Mouse (Mus musculus) CH12.LX (cell line): ENCODE data around the gene Vegfd. TPM values are rescaled to one million over a fixed set of nuclear protein-coding genes. Genes with fewer than 3 reads are reported as not detected.

ENCODE experiments used
- DNase-seq: peaks from one replicate; pipeline ENCODE4 v3.0.0-alpha.2; 2013; ENCODE audit errors: extremely low read depth
- H3K27ac ChIP-seq: 2 replicates; pipeline ENCODE4 v1.5.1; 2012; ENCODE audit warnings: low read depth, mild to moderate bottlenecking, control low read depth, moderate library complexity; ENCODE audit not compliant: insufficient read depth
- H3K27me3 ChIP-seq: replicated peaks from 2 replicates; pipeline ENCODE3; 2012; ENCODE audit warnings: inconsistent platforms
- H3K36me3 ChIP-seq, 2 experiments: replicated peaks in 1 of 2; 2 replicates each; pipeline versions ENCODE3 to v1.6.1; 2012; ENCODE audit warnings: inconsistent platforms in 1 of 2, low read length in 1 of 2, mild to moderate bottlenecking in 1 of 2, mixed read lengths in 1 of 2, moderate library complexity in 1 of 2; ENCODE audit not compliant: control insufficient read depth in 1 of 2, insufficient read depth in 1 of 2
- H3K4me1 ChIP-seq, 2 experiments: 2 replicates each; pipeline ENCODE4 v1.6.1; 2012; ENCODE audit warnings: inconsistent platforms in 1 of 2, moderate library complexity in 1 of 2; ENCODE audit not compliant: insufficient read depth in 2 of 2, control insufficient read depth in 1 of 2
- H3K4me2 ChIP-seq: 2 replicates; pipeline ENCODE4 v1.6.1; 2012; ENCODE audit warnings: low read depth, mild to moderate bottlenecking, control low read depth; ENCODE audit not compliant: poor library complexity, insufficient read depth, severe bottlenecking
- H3K4me3 ChIP-seq, 3 experiments: fragments of 150-350 bp in 1 of 3; sonication (generic) in 1 of 3; replicated peaks in 1 of 3; 2 replicates each; pipeline versions ENCODE3 to v1.5.1; 2011 to 2012; ENCODE audit warnings: low read depth in 2 of 3, low read length in 2 of 3, mild to moderate bottlenecking in 2 of 3, moderate library complexity in 2 of 3, control low read depth in 1 of 3, improper control_type of control experiment in 1 of 3, inconsistent platforms in 1 of 3, mixed read lengths in 1 of 3; ENCODE audit not compliant: poor library complexity in 1 of 3
- H3K79me2 ChIP-seq: replicated peaks from 2 replicates; pipeline ENCODE4 v1.6.1; 2012; ENCODE audit warnings: mild to moderate bottlenecking, moderate library complexity; ENCODE audit not compliant: control insufficient read depth, poor library complexity, insufficient read depth, severe bottlenecking; ENCODE audit errors: extremely low read depth
- H3K9ac ChIP-seq: 2 replicates; pipeline ENCODE4 v1.6.1; 2012; ENCODE audit warnings: low read depth, mild to moderate bottlenecking, control low read depth, moderate library complexity; ENCODE audit not compliant: insufficient read depth
- H3K9me3 ChIP-seq: replicated peaks from 2 replicates; pipeline ENCODE3; 2012; ENCODE audit warnings: low read length, inconsistent platforms, mixed read lengths
- CHD1 ChIP-seq: IDR thresholded peaks from 2 replicates; pipeline ENCODE4 v1.6.1; 2012; ENCODE audit warnings: low read depth, low read length, improper control_type of control experiment, inconsistent platforms
- E2F4 ChIP-seq: IDR thresholded peaks from 2 replicates; pipeline ENCODE4 v1.6.1; 2011; ENCODE audit warnings: low read depth, low read length, improper control_type of control experiment; ENCODE audit not compliant: insufficient replicate concordance
- EP300 ChIP-seq: IDR thresholded peaks from 2 replicates; pipeline ENCODE4 v1.6.1; 2011; ENCODE audit warnings: low read length, improper control_type of control experiment
- ETS1 ChIP-seq: conservative IDR thresholded peaks from 2 replicates; pipeline ENCODE4 v1.6.1; 2012; ENCODE audit warnings: low read depth, mild to moderate bottlenecking, inconsistent platforms, low read length, improper control_type of control experiment, moderate library complexity
- HCFC1 ChIP-seq: IDR thresholded peaks from 2 replicates; pipeline ENCODE4 v1.6.1; 2012; ENCODE audit warnings: low read depth, mild to moderate bottlenecking, inconsistent platforms, low read length, improper control_type of control experiment
- IRF4 ChIP-seq: IDR thresholded peaks from 2 replicates; pipeline ENCODE4 v1.6.1; 2014; ENCODE audit warnings: low read depth, mild to moderate bottlenecking, inconsistent platforms, low read length, improper control_type of control experiment
- JUND ChIP-seq: conservative IDR thresholded peaks from 2 replicates; pipeline ENCODE4 v1.6.1; 2011; ENCODE audit warnings: low read depth, low read length, improper control_type of control experiment
- MAFK ChIP-seq: IDR thresholded peaks from 2 replicates; pipeline ENCODE4 v1.6.1; 2011; ENCODE audit warnings: low read length, improper control_type of control experiment; ENCODE audit not compliant: insufficient replicate concordance
- MAX ChIP-seq: IDR thresholded peaks from 2 replicates; pipeline ENCODE4 v1.6.1; 2011; ENCODE audit warnings: low read length, improper control_type of control experiment
- MAZ ChIP-seq: IDR thresholded peaks from 2 replicates; pipeline ENCODE4 v1.6.1; 2012; ENCODE audit warnings: low read depth, mild to moderate bottlenecking, inconsistent platforms, low read length, improper control_type of control experiment, moderate library complexity
- MEF2A ChIP-seq: IDR thresholded peaks from 2 replicates; pipeline ENCODE4 v1.6.1; 2014; ENCODE audit warnings: low read depth, mild to moderate bottlenecking, inconsistent platforms, low read length, improper control_type of control experiment, borderline replicate concordance
- MXI1 ChIP-seq: IDR thresholded peaks from 2 replicates; pipeline ENCODE4 v1.6.1; 2011; ENCODE audit warnings: mild to moderate bottlenecking, low read depth, low read length, improper control_type of control experiment
- MYC ChIP-seq: IDR thresholded peaks from 2 replicates; pipeline ENCODE4 v1.6.1; 2011; ENCODE audit warnings: low read depth, mild to moderate bottlenecking, improper control_type of control experiment, low read length
- NELFE ChIP-seq: IDR thresholded peaks from 2 replicates; pipeline ENCODE4 v1.6.1; 2011; ENCODE audit warnings: low read depth, low read length, improper control_type of control experiment
- PAX5 ChIP-seq: IDR thresholded peaks from 2 replicates; pipeline ENCODE4 v1.6.1; 2012; ENCODE audit warnings: low read length, inconsistent platforms, mixed read lengths
- POLR2A ChIP-seq: IDR thresholded peaks from 2 replicates; pipeline ENCODE4 v1.6.1; 2011; ENCODE audit warnings: low read depth, mild to moderate bottlenecking, improper control_type of control experiment, low read length
- POLR2AphosphoS2 ChIP-seq: IDR thresholded peaks from 2 replicates; pipeline ENCODE4 v1.6.1; 2011; ENCODE audit warnings: low read depth, low read length, improper control_type of control experiment
- RCOR1 ChIP-seq: conservative IDR thresholded peaks from 2 replicates; pipeline ENCODE4 v1.6.1; 2012; ENCODE audit warnings: low read depth, mild to moderate bottlenecking, inconsistent platforms, low read length, improper control_type of control experiment
- SMC3 ChIP-seq: IDR thresholded peaks from 2 replicates; pipeline ENCODE4 v1.6.1; 2011; ENCODE audit warnings: low read depth, low read length, improper control_type of control experiment
- TBP ChIP-seq: conservative IDR thresholded peaks from 2 replicates; pipeline ENCODE4 v1.6.1; 2011; ENCODE audit warnings: low read depth, low read length, improper control_type of control experiment
- USF2 ChIP-seq: conservative IDR thresholded peaks from 2 replicates; pipeline ENCODE4 v1.6.1; 2011; ENCODE audit warnings: low read depth, low read length, improper control_type of control experiment
- ZC3H11A ChIP-seq: IDR thresholded peaks from 2 replicates; pipeline ENCODE4 v1.6.1; 2012; ENCODE audit warnings: low read depth, mild to moderate bottlenecking, inconsistent platforms, low read length, improper control_type of control experiment
- ZKSCAN1 ChIP-seq: IDR thresholded peaks from 2 replicates; pipeline ENCODE4 v1.6.1; 2012; ENCODE audit warnings: low read depth, inconsistent platforms, low read length, improper control_type of control experiment, borderline replicate concordance
- ZNF384 ChIP-seq: IDR thresholded peaks from 2 replicates; pipeline ENCODE4 v1.6.1; 2012; ENCODE audit warnings: low read depth, low read length, improper control_type of control experiment, inconsistent platforms
- dilution Hi-C: fragments of 300-500 bp; cut with MboI; formaldehyde crosslinking; loops from 2 replicates; pipeline ENCODE4 v1.14.3; 2020; ENCODE audit warnings: low sequenced_read_pairs; ENCODE audit not compliant: extremely low pct_unique_long_range_greater_than_20kb, extremely low pct_ligation_motif_present
- in situ Hi-C: fragments of 300-500 bp; cut with MboI; formaldehyde crosslinking; loops from 3 replicates; pipeline ENCODE4 v1.14.3; 2019; ENCODE audit warnings: low sequenced_read_pairs, low pct_ligation_motif_present, low pct_unique_long_range_greater_than_20kb, mixed read lengths
- polyA plus RNA-seq: library from polyadenylated mRNA; unstranded; fragments of >175 nt; gene quantifications from 2 replicates; pipeline ENCODE4 v1.2.1, GENCODE M21; 2012; ENCODE audit warnings: low read depth; ENCODE audit not compliant: insufficient read length
- total RNA-seq, 2 experiments: library from RNA; depleted of rRNA; stranded (reverse); fragments of 300-350 nt in 1 of 2; fragments of >200 nt in 1 of 2; gene quantifications; 2 replicates each; pipeline ENCODE4 v1.2.3; 2012 to 2014

The Vegfd gene
- total and polyA plus RNA-seq, 3 experiments = not detected

GRCm38 (mm10) chrX:164410562-164410961 is 37.4 kb downstream of the Vegfd start:
- peaks cover 5 to 15% of the 10 kb centered on the region in 2 experiments; a peak in 3 of 4 replicates for H3K4me1 ChIP-seq
- H3K27ac ChIP-seq = no peak overlapping the region
- no peak for DNase-seq
- H3K27me3 ChIP-seq = no peaks in the 10 kb centered on the region
- in situ Hi-C loops (no loop called here), dilution Hi-C loops (no loop called here)
- no peak overlapping the region for H3K4me2 ChIP-seq
- no peak overlapping the region for H3K9ac ChIP-seq
- H3K79me2 ChIP-seq = no peaks in the 10 kb centered on the region
- no peaks in the 10 kb centered on the region for H3K9me3 ChIP-seq
- no peak for TF ChIP-seq EP300
- no peak for TF ChIP-seq MAX
- TF ChIP-seq RCOR1 = no peak
- TF ChIP-seq SMC3 = no peak
- no peak for TF ChIP-seq MEF2A
- TF ChIP-seq MYC = no peak
- TF ChIP-seq POLR2AphosphoS2 = no peak
- no peak for TF ChIP-seq TBP
- TF ChIP-seq ZKSCAN1 = no peak
- no peak for TF ChIP-seq JUND
- no peak for TF ChIP-seq E2F4
- no peak for TF ChIP-seq NELFE
- no peak for TF ChIP-seq USF2
- no peak for TF ChIP-seq POLR2A
- no peak for TF ChIP-seq ETS1
- TF ChIP-seq ZNF384 = no peak
- no peak for TF ChIP-seq MXI1
- no peak for TF ChIP-seq HCFC1
- no peak for TF ChIP-seq CHD1
- H3K4me3 ChIP-seq = no peak overlapping the region
- H3K36me3 ChIP-seq = no peaks in the 10 kb centered on the region

GRCm38 (mm10) chrX:164416803-164417202 is 43.6 kb downstream of the Vegfd start:
- Histone ChIP-seq H3K4me3 (no peak overlapping the region), H3K27ac (no peak overlapping the region), H3K9me3 (no peaks in the 10 kb centered on the region), H3K36me3 (no peaks in the 10 kb centered on the region), H3K9ac (no peak overlapping the region), H3K79me2 (peaks cover 10% of the 10 kb centered on the region; the same call in 1 of the 2 replicates)
- in situ Hi-C loops = no loop called here
- no peak for TF ChIP-seq SMC3
- no peak for TF ChIP-seq IRF4
- no peak for TF ChIP-seq PAX5
- no peak for TF ChIP-seq ZC3H11A
- TF ChIP-seq MAZ = no peak
- no peak for TF ChIP-seq MAFK
- TF ChIP-seq, all 38 proteins: peak for 0
- Histone ChIP-seq H3K4me2 (no peak overlapping the region), H3K27me3 (no peaks in the 10 kb centered on the region), H3K4me1 (peaks cover 0 to 15% of the 10 kb centered on the region in 2 experiments; a peak in 1 of 4 replicates)
- dilution Hi-C loops = no loop called here
- DNase-seq = no peak
